Mouse (Mus musculus) MEL (cell line): ENCODE measurements around the gene Atxn7l1. TPM values are rescaled to one million over a fixed set of nuclear protein-coding genes. Genes with fewer than 3 reads are reported as not detected.
A peak's percentile ranks its signal among the peaks of the same experiment; 100 is the strongest.

Source experiments
- DNase-seq: peaks from one replicate; pipeline ENCODE4 v3.0.0; 2011; ENCODE audit warnings: low read depth, low spot score
- H3K27ac ChIP-seq: 2 replicates; pipeline ENCODE4 v1.5.1; 2012; ENCODE audit warnings: low read depth, mild to moderate bottlenecking, control low read depth, low read length, moderate library complexity; ENCODE audit not compliant: control insufficient read depth
- H3K27me3 ChIP-seq, 2 experiments: fragments of 150-350 bp in 1 of 2; sonication (generic) in 1 of 2; 2 replicates each; pipeline ENCODE4 v1.6.1; 2012; ENCODE audit warnings: low read length in 2 of 2, mild to moderate bottlenecking in 2 of 2, improper control_type of control experiment in 1 of 2, moderate library complexity in 1 of 2; ENCODE audit not compliant: insufficient read depth in 2 of 2, control insufficient read depth in 1 of 2
- H3K36me3 ChIP-seq, 2 experiments: 2 replicates each; pipeline ENCODE4 v1.6.1; 2012 to 2014; ENCODE audit warnings: low read length in 2 of 2, improper control_type of control experiment in 1 of 2, inconsistent platforms in 1 of 2, mild to moderate bottlenecking in 1 of 2; ENCODE audit not compliant: insufficient read depth in 2 of 2, control insufficient read depth in 1 of 2
- H3K4me1 ChIP-seq, 2 experiments: fragments of 150-350 bp in 1 of 2; sonication (generic) in 1 of 2; 2 replicates each; pipeline ENCODE4 v1.6.1; 2012; ENCODE audit warnings: low read length in 2 of 2, improper control_type of control experiment in 1 of 2, mild to moderate bottlenecking in 1 of 2; ENCODE audit not compliant: insufficient read depth in 2 of 2, control insufficient read depth in 1 of 2
- H3K4me3 ChIP-seq, 2 experiments: fragments of 150-350 bp in 1 of 2; sonication (generic) in 1 of 2; 2 replicates each; pipeline ENCODE4 v1.5.1; 2012; ENCODE audit warnings: low read depth in 2 of 2, low read length in 2 of 2, mild to moderate bottlenecking in 2 of 2, moderate library complexity in 2 of 2, control low read depth in 1 of 2, improper control_type of control experiment in 1 of 2; ENCODE audit not compliant: control insufficient read depth in 1 of 2, insufficient read depth in 1 of 2
- H3K79me2 ChIP-seq: 2 replicates; pipeline ENCODE4 v1.6.1; 2012; ENCODE audit warnings: mild to moderate bottlenecking, low read length, moderate library complexity; ENCODE audit not compliant: control insufficient read depth, poor library complexity, insufficient read depth
- H3K9ac ChIP-seq: 2 replicates; pipeline ENCODE4 v1.6.1; 2012; ENCODE audit warnings: low read depth, mild to moderate bottlenecking, control low read depth, low read length, moderate library complexity; ENCODE audit not compliant: control insufficient read depth, poor library complexity, severe bottlenecking
- H3K9me3 ChIP-seq: fragments of 150-350 bp; sonication (generic); replicated peaks from 2 replicates; pipeline ENCODE4 v1.6.1; 2012; ENCODE audit warnings: mild to moderate bottlenecking, low read length, improper control_type of control experiment, moderate library complexity; ENCODE audit not compliant: insufficient read depth
- CHD2 ChIP-seq: IDR thresholded peaks from 2 replicates; pipeline ENCODE4 v1.6.1; 2011; ENCODE audit warnings: low read length, improper control_type of control experiment
- CTCF ChIP-seq, 3 experiments: IDR thresholded peaks in 2 of 3; conservative IDR thresholded peaks in 1 of 3; 2 replicates each; pipeline ENCODE4 v1.5.1; 2011 to 2012; ENCODE audit warnings: low read length in 3 of 3, low read depth in 2 of 3, mild to moderate bottlenecking in 2 of 3, improper control_type of control experiment in 1 of 3, inconsistent platforms in 1 of 3, mixed read lengths in 1 of 3, moderate library complexity in 1 of 3; ENCODE audit not compliant: control insufficient read depth in 1 of 3, insufficient read depth in 1 of 3, poor library complexity in 1 of 3, severe bottlenecking in 1 of 3
- E2F4 ChIP-seq: IDR thresholded peaks from 2 replicates; pipeline ENCODE4 v1.6.1; 2011; ENCODE audit warnings: low read depth, low read length, improper control_type of control experiment, borderline replicate concordance
- ETS1 ChIP-seq: IDR thresholded peaks from 2 replicates; pipeline ENCODE4 v1.6.1; 2012; ENCODE audit warnings: low read depth, mild to moderate bottlenecking, inconsistent platforms, low read length, improper control_type of control experiment, moderate library complexity
- GABPA ChIP-seq: IDR thresholded peaks from 2 replicates; pipeline ENCODE4 v1.6.1; 2012; ENCODE audit warnings: low read depth, mild to moderate bottlenecking, inconsistent platforms, low read length, improper control_type of control experiment, moderate library complexity
- GATA1 ChIP-seq: IDR thresholded peaks from 2 replicates; pipeline ENCODE4 v1.6.1; 2011; ENCODE audit warnings: low read depth, low read length, improper control_type of control experiment
- KAT2A ChIP-seq: conservative IDR thresholded peaks from 2 replicates; pipeline ENCODE4 v1.6.1; 2012; ENCODE audit warnings: low read depth, low read length, improper control_type of control experiment, inconsistent platforms
- MAZ ChIP-seq: IDR thresholded peaks from 2 replicates; pipeline ENCODE4 v1.6.1; 2012; ENCODE audit warnings: low read depth, mild to moderate bottlenecking, inconsistent platforms, low read length, improper control_type of control experiment
- MEF2A ChIP-seq: IDR thresholded peaks from 2 replicates; pipeline ENCODE4 v1.6.1; 2014; ENCODE audit warnings: low read depth, mild to moderate bottlenecking, inconsistent platforms, low read length, improper control_type of control experiment; ENCODE audit not compliant: poor library complexity, insufficient replicate concordance, severe bottlenecking; ENCODE audit errors: extremely low read depth
- MXI1 ChIP-seq: IDR thresholded peaks from 2 replicates; pipeline ENCODE4 v1.6.1; 2011; ENCODE audit warnings: mild to moderate bottlenecking, low read depth, low read length, improper control_type of control experiment
- MYB ChIP-seq: IDR thresholded peaks from 2 replicates; pipeline ENCODE4 v1.6.1; 2011; ENCODE audit warnings: mild to moderate bottlenecking, low read depth, low read length, improper control_type of control experiment
- MYC ChIP-seq: IDR thresholded peaks from 2 replicates; pipeline ENCODE4 v1.6.1; 2011; ENCODE audit warnings: low read depth, mild to moderate bottlenecking, low read length, improper control_type of control experiment, moderate library complexity
- NELFE ChIP-seq: IDR thresholded peaks from 2 replicates; pipeline ENCODE4 v1.6.1; 2011; ENCODE audit warnings: low read depth, low read length, improper control_type of control experiment
- NRF1 ChIP-seq: IDR thresholded peaks from 2 replicates; pipeline ENCODE4 v1.6.1; 2014; ENCODE audit warnings: low read depth, mild to moderate bottlenecking, inconsistent platforms, low read length, improper control_type of control experiment, moderate library complexity; ENCODE audit not compliant: poor library complexity, insufficient read depth, severe bottlenecking
- POLR2A ChIP-seq, 2 experiments: IDR thresholded peaks; 2 replicates each; pipeline ENCODE4 v1.6.1; 2011 to 2012; ENCODE audit warnings: low read length in 2 of 2, mild to moderate bottlenecking in 2 of 2, control low read depth in 1 of 2, improper control_type of control experiment in 1 of 2, low read depth in 1 of 2, moderate library complexity in 1 of 2; ENCODE audit not compliant: control insufficient read depth in 1 of 2, insufficient read depth in 1 of 2, poor library complexity in 1 of 2
- RAD21 ChIP-seq: IDR thresholded peaks from 2 replicates; pipeline ENCODE4 v1.6.1; 2011; ENCODE audit warnings: mild to moderate bottlenecking, low read depth, low read length, improper control_type of control experiment
- SMC3 ChIP-seq: IDR thresholded peaks from 2 replicates; pipeline ENCODE4 v1.6.1; 2011; ENCODE audit warnings: low read depth, low read length, improper control_type of control experiment
- TAL1 ChIP-seq: IDR thresholded peaks from 2 replicates; pipeline ENCODE4 v1.6.1; 2012; ENCODE audit warnings: mild to moderate bottlenecking, inconsistent platforms, low read length, moderate library complexity, mixed read lengths
- TBP ChIP-seq: IDR thresholded peaks from 2 replicates; pipeline ENCODE4 v1.8.0; 2011; ENCODE audit warnings: low read depth, low read length, improper control_type of control experiment
- TCF12 ChIP-seq: IDR thresholded peaks from 2 replicates; pipeline ENCODE4 v1.6.1; 2014; ENCODE audit warnings: low read depth, mild to moderate bottlenecking, inconsistent platforms, low read length, improper control_type of control experiment, moderate library complexity
- UBTF ChIP-seq: IDR thresholded peaks from 2 replicates; pipeline ENCODE4 v1.6.1; 2012; ENCODE audit warnings: low read depth, mild to moderate bottlenecking, inconsistent platforms, low read length, improper control_type of control experiment, moderate library complexity, borderline replicate concordance; ENCODE audit not compliant: insufficient read depth
- ZMIZ1 ChIP-seq: IDR thresholded peaks from 2 replicates; pipeline ENCODE4 v1.6.1; 2012; ENCODE audit warnings: low read depth, mild to moderate bottlenecking, inconsistent platforms, low read length, improper control_type of control experiment, moderate library complexity
- ZNF384 ChIP-seq: IDR thresholded peaks from 2 replicates; pipeline ENCODE4 v1.6.1; 2012; ENCODE audit warnings: low read depth, mild to moderate bottlenecking, inconsistent platforms, low read length, improper control_type of control experiment
- polyA plus RNA-seq, 2 experiments: library from polyadenylated mRNA; stranded (reverse) in 1 of 2; unstranded in 1 of 2; fragments of >175 nt in 1 of 2; fragments of >200 nt in 1 of 2; gene quantifications; 2 replicates each; pipeline versions ENCODE4 v1.2.1 to v1.2.4; 2012; ENCODE audit warnings: low replicate concordance in 2 of 2, low read depth in 1 of 2; ENCODE audit not compliant: insufficient read length in 2 of 2, insufficient read depth in 1 of 2, missing spikeins in 1 of 2
- total RNA-seq: library from RNA; depleted of rRNA; stranded (reverse); fragments of 300-350 nt; gene quantifications from 2 replicates; pipeline ENCODE4 v1.2.3, GENCODE M21; 2012

Atxn7l1 gene
- total and polyA plus RNA-seq, 3 experiments = 11.6 to 50.3 TPM; not detected in 1

DNA sequence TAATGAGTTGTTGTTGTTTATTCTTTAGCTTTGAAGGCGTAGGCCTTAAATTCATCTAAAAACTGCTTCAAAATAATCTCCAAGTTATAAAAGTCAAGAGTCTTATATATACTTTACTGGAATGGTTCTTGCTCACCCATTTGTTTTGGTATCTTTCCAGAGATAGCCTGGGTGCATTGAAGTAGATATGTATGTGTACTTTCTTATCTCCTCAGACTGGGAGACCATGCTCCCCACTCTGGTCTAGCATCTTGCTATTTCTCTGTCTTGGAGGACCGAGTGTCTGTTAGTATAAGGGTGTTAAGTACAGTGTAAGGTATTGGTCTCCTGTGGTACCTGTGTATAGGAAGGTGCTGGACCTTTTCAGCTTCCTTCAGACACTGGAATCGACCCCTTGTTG lies 6.4 kb downstream of the Atxn7l1 start (continued):
- TF ChIP-seq ZNF384 = no peak
- TF ChIP-seq GATA1 = peak; percentile 90
- no peak for TF ChIP-seq RAD21
- no peak for TF ChIP-seq E2F4

DNA sequence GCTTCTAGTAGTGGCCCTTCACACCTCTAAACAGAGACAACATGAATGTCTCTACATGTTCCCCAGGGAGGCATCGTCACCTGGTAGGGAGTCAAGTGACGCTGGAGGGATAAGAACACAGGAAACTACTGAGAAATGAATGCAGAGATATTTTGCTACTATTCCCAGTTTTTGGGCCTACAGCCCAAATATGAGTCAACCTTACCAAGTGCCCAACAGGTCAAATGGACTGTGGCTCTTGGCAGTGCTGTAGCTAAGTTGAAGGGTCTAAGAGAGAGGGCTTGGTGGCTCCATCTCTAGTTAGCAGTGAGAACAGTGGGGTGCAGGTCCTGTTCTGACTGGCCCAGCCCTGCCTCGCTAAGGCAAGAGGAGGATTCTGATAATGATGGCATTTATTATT lies 7.2 kb downstream of the Atxn7l1 start:
- Histone ChIP-seq H3K79me2 (peaks cover 2% of the 10 kb centered on the region; the same call in 1 of the 2 replicates), H3K4me1 (peaks cover 17 to 34% of the 10 kb centered on the region in 2 experiments), H3K9ac (no peak overlapping the region), H3K27me3 (no peaks in the 10 kb centered on the region), H3K27ac (no peak overlapping the region), H3K4me3 (no peak overlapping the region), H3K9me3 (no peaks in the 10 kb centered on the region), H3K36me3 (peaks cover 0 to 30% of the 10 kb centered on the region in 2 experiments; a peak in 2 of 4 replicates)
- DNase-seq = no peak
- no peak for TF ChIP-seq ETS1
- no peak for TF ChIP-seq ZNF384
- no peak for TF ChIP-seq RAD21
- no peak for TF ChIP-seq E2F4
- TF ChIP-seq NRF1 = no peak
- no peak for TF ChIP-seq MYC
- no peak for TF ChIP-seq ZMIZ1

DNA sequence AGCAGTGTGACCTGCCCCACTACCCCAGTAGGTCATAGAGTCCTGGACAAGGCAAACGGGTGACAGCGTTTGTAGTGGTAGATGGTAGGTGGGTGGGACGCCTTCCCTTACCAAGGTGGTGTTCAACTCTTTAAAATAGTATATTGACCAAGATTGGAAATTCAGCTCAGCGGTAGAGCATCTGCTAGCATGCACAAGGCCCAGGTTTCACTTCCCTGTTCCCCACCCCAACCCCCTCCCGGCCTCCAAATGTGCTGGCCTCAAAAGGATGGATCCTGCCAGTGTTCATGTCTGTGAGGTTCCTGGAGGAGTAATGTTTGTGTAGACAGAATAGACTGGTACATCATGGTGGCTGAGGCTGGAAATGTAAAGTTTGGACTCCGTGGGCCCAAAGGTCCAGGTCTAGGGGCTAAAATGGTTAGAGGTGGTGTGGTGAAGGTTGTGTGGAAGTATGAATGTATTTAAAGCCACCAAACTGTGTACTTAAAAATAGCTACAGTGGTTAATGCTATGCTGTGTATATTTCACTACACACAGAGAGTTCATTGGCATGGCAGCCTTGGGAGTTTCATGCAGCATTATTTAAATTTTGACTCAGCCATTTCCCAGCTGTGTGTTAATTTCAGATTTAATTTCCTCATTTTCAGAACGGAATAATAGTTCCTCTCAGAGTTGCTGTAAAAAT lies 9.0 kb downstream of the Atxn7l1 start:
- no peak overlapping the region for H3K27ac ChIP-seq
- H3K27me3 ChIP-seq = no peaks in the 10 kb centered on the region
- H3K79me2 ChIP-seq = no peaks in the 10 kb centered on the region
- TF ChIP-seq TBP (no peak), SMC3 (no peak), NRF1 (no peak), KAT2A (no peak), NELFE (no peak), CTCF (IDR thresholded peaks at IDR 0.05 in 2 of 3, conservative IDR thresholded peaks at IDR 0.05 in 1 of 3; ENCODE audit: control insufficient read depth in 1 of 3, insufficient read depth in 1 of 3, low read depth in 2 of 3, low read length in 3 of 3, poor library complexity in 1 of 3, severe bottlenecking in 1 of 3) (no peak), POLR2A (IDR thresholded peaks at IDR 0.05; ENCODE audit: control insufficient read depth in 1 of 2, insufficient read depth in 1 of 2, low read depth in 1 of 2, low read length in 2 of 2, poor library complexity in 1 of 2) (no peak), MXI1 (no peak), GABPA (no peak), MAZ (no peak), ZNF384 (no peak), MEF2A (no peak), UBTF (no peak), MYC (no peak), MYB (no peak), TAL1 (no peak), ETS1 (no peak), TCF12 (no peak), CHD2 (no peak)
- no peak overlapping the region for H3K4me3 ChIP-seq
- DNase-seq = peak; percentile 18
- no peaks in the 10 kb centered on the region for H3K9me3 ChIP-seq
- H3K9ac ChIP-seq = no peak overlapping the region
- H3K4me1 ChIP-seq = peaks cover 17 to 30% of the 10 kb centered on the region in 2 experiments
- H3K36me3 ChIP-seq = peaks cover 0 to 30% of the 10 kb centered on the region in 2 experiments; a peak in 2 of 4 replicates
